25 mouse cellular contexts compared by ENCODE assay signal in genomic region chr8:54776241-54776640, GRCm38 (mm10).
A peak's percentile ranks its signal among the peaks of the same experiment; 100 is the strongest.
DNase-seq lines count a peak whose midpoint lies in the region; ATAC-seq and TF ChIP-seq lines count a peak whose summit lies in the region.
"Had no signal": no experiment of that assay in that cellular context is flagged by ENCODE, and none has a peak within 500 bp of the region (broad histone marks: within the 10 kb centered on the region; RNA-seq: fewer than 3 reads in every experiment).

No protein-coding gene starts in this region.

- no peaks in the 10 kb centered on the region for H3K27me3 ChIP-seq in kidney, embryonic 15.5 days
- no peaks in the 10 kb centered on the region for H3K27me3 ChIP-seq in kidney, adult 2 months (replicated peaks; ENCODE audit: control insufficient read depth, insufficient read depth, low read length)
- H3K27me3 ChIP-seq in kidney, embryonic 14.5 days (ENCODE audit: control insufficient read depth, insufficient read depth, low read length), result no peaks in the 10 kb centered on the region
- H3K27me3 ChIP-seq: CH12.LX; forebrain, embryonic 12.5 days had no signal

- no peaks in the 10 kb centered on the region for H3K36me3 ChIP-seq in kidney, embryonic 15.5 days
- H3K36me3 ChIP-seq in kidney, adult 2 months (ENCODE audit: control insufficient read depth, insufficient read depth, low read length), result no peaks in the 10 kb centered on the region
- no peaks in the 10 kb centered on the region for H3K36me3 ChIP-seq in kidney, embryonic 14.5 days (ENCODE audit: control insufficient read depth, insufficient read depth, low read length)
- H3K36me3 ChIP-seq: embryonic facial prominence, embryonic 13.5 days; embryonic facial prominence, embryonic 15.5 days; forebrain, embryonic 10.5 days; forebrain, embryonic 12.5 days; G1E had no signal

- H3K9ac ChIP-seq in kidney, embryonic 15.5 days, result no peak overlapping the region
- no peak overlapping the region for H3K9ac ChIP-seq in kidney, embryonic 14.5 days (ENCODE audit: low read depth, low read length)
- H3K9ac ChIP-seq: embryonic facial prominence, embryonic 13.5 days; embryonic facial prominence, embryonic 15.5 days; forebrain, embryonic 12.5 days had no signal

- H3K4me2 ChIP-seq in kidney, embryonic 15.5 days, result no peak overlapping the region
- no peak overlapping the region for H3K4me2 ChIP-seq in kidney, embryonic 14.5 days (replicated peaks; ENCODE audit: low read depth, low read length)
- H3K4me2 ChIP-seq: embryonic facial prominence, embryonic 13.5 days; embryonic facial prominence, embryonic 15.5 days; forebrain, embryonic 12.5 days had no signal

- TF ChIP-seq POLR2A in kidney, adult 2 months (IDR thresholded peaks at IDR 0.05; ENCODE audit: low read depth, low read length), result no peak

- no peaks in the 10 kb centered on the region for H3K9me3 ChIP-seq in kidney, embryonic 15.5 days (replicated peaks)
- H3K9me3 ChIP-seq in kidney, embryonic 14.5 days (ENCODE audit: control insufficient read depth, low read length), result no peaks in the 10 kb centered on the region
- H3K9me3 ChIP-seq: embryonic facial prominence, embryonic 13.5 days; embryonic facial prominence, embryonic 15.5 days; forebrain, embryonic 10.5 days; forebrain, embryonic 12.5 days; G1E had no signal

- ATAC-seq in kidney, embryonic 15.5 days (replicated peaks; ENCODE audit: low FRiP score), result no peak
- ATAC-seq in kidney, embryonic 14.5 days (ENCODE audit: low FRiP score, low TSS enrichment), result no peak
- ATAC-seq: forebrain, embryonic 14.5 days; Patski had no signal

- H3K4me3 ChIP-seq in kidney, embryonic 15.5 days (replicated peaks), result no peak overlapping the region
- H3K4me3 ChIP-seq in kidney, adult 2 months (ENCODE audit: insufficient read depth, low read depth, low read length), result no peak overlapping the region
- H3K4me3 ChIP-seq in kidney, embryonic 14.5 days (ENCODE audit: low read length), result no peak overlapping the region
- H3K4me3 ChIP-seq: embryonic facial prominence, embryonic 13.5 days; embryonic facial prominence, embryonic 15.5 days; erythroblast, embryonic 14.5 days; forebrain, embryonic 10.5 days; forebrain, embryonic 12.5 days had no signal

- DNase-seq in kidney, adult 11 months, result peak; percentile 23
- peak; percentile 62 for DNase-seq in kidney, adult 2 months
- DNase-seq in kidney, postnatal 25 days, result no peak
- DNase-seq in kidney, adult 9 months, result peak; percentile 68
- no peak for DNase-seq in cerebellum, postnatal 25 days
- DNase-seq: adrenal gland, adult 8-10 months; adrenal gland, postnatal 14 days; adrenal gland, postnatal 36 days; B cell, adult 2 months; cerebellum, adult 2 months; cerebellum, adult 9-10 months; cerebellum, postnatal 10 days; cerebellum, postnatal 36 days; embryo, embryonic 11 days had no signal

- TF ChIP-seq CTCF in kidney, adult 2 months (conservative IDR thresholded peaks at IDR 0.05; ENCODE audit: insufficient read depth, insufficient read length, low read depth, low read length), result no peak

- no peak overlapping the region for H3K27ac ChIP-seq in kidney, embryonic 15.5 days
- peak overlapping the region; percentile 38 for H3K27ac ChIP-seq in kidney, adult 2 months (ENCODE audit: insufficient read depth, low read depth, low read length)
- H3K27ac ChIP-seq in kidney, embryonic 14.5 days (ENCODE audit: low read depth, low read length), result no peak overlapping the region
- H3K27ac ChIP-seq: embryonic facial prominence, embryonic 13.5 days; embryonic facial prominence, embryonic 15.5 days; forebrain, embryonic 10.5 days; forebrain, embryonic 12.5 days had no signal

- peaks cover 13% of the 10 kb centered on the region for H3K4me1 ChIP-seq in kidney, embryonic 15.5 days
- peaks cover 3% of the 10 kb centered on the region; the same call in 1 of the 2 replicates for H3K4me1 ChIP-seq in kidney, adult 2 months (ENCODE audit: control insufficient read depth, insufficient read depth, low read length)
- no peaks in the 10 kb centered on the region for H3K4me1 ChIP-seq in kidney, embryonic 14.5 days (ENCODE audit: control insufficient read depth, insufficient read depth, low read length)

Comparison
In these comparisons a context has a peak if more than half of its experiments do, and no peak if none do; other contexts are left out.
1. DNase-seq: peak in kidney, adult 11 months (single experiment), kidney, adult 2 months (single experiment) and kidney, adult 9 months (single experiment); none in kidney, postnatal 25 days (0 of 2) and cerebellum, postnatal 25 days (0 of 2).